Mouse (Mus musculus): Measurements from ENCODE around the gene Gjb4. TPM values are rescaled to one million over a fixed set of nuclear protein-coding genes. Genes with fewer than 3 reads are reported as not detected.

Gene Gjb4
- total and polyA plus RNA-seq, 2 experiments from 2014 or later = not detected

- H3K9me3 ChIP-seq (replicated peaks; ENCODE audit: control insufficient read depth, low read length) = no peaks in the 10 kb centered on the region
- no peaks in the 10 kb centered on the region for H3K36me3 ChIP-seq (replicated peaks; ENCODE audit: control insufficient read depth, insufficient read depth, low read length)
- H3K9ac ChIP-seq (replicated peaks; ENCODE audit: low read depth, low read length) = no peak overlapping the region
- no peak overlapping the region for H3K4me2 ChIP-seq (ENCODE audit: low read depth, low read length)
- H3K4me3 ChIP-seq (ENCODE audit: low read depth, low read length) = no peak overlapping the region
- no peak for DNase-seq (ENCODE audit: low spot score)
- no peaks in the 10 kb centered on the region; the same call in 1 of the 2 replicates for H3K4me1 ChIP-seq (ENCODE audit: control insufficient read depth, insufficient read depth)
- peaks cover 63% of the 10 kb centered on the region for H3K27me3 ChIP-seq (ENCODE audit: control insufficient read depth, insufficient read depth, low read length)
- TF ChIP-seq CTCF (IDR thresholded peaks at IDR 0.05; ENCODE audit: low read depth) (no peak), EP300 (IDR thresholded peaks at IDR 0.05; ENCODE audit: low read depth) (no peak)
- no peak for ATAC-seq (ENCODE audit: insufficient read depth, low read depth)
- WGBS = 45% methylated on average over 7 of the region's 7 CpGs
- no peak overlapping the region for H3K27ac ChIP-seq (ENCODE audit: low read depth)
Measured at GRCm38 (mm10) chr4:127328378-127328777, 25.5 kb downstream of the Gjb4 start.

DNA sequence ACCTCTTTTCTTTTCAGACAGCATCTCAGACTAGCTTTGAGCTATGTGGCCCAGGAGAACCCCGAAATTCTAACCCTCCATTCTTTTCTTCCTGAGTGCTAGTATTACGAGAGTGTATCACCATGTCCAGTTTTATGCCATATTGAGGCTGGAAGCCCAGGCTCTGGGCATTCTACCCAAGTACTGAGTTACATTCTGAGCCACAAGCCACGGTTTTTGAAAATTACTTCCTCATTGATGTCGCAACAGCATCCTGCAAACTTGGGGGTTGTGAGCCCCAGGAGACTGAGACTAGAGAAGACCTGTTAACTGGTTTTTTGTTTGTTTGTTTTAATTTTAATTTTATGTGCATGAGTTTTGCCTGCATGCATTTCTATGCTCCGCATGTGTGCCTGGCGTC is 26.1 kb downstream of the Gjb4 start:
- Histone ChIP-seq H3K4me1 (ENCODE audit: control insufficient read depth, insufficient read depth) (no peaks in the 10 kb centered on the region; the same call in 1 of the 2 replicates), H3K4me2 (ENCODE audit: low read depth, low read length) (no peak overlapping the region), H3K4me3 (ENCODE audit: low read depth, low read length) (no peak overlapping the region), H3K9ac (replicated peaks; ENCODE audit: low read depth, low read length) (no peak overlapping the region), H3K36me3 (replicated peaks; ENCODE audit: control insufficient read depth, insufficient read depth, low read length) (no peaks in the 10 kb centered on the region), H3K27me3 (ENCODE audit: control insufficient read depth, insufficient read depth, low read length) (peaks cover 63% of the 10 kb centered on the region), H3K27ac (ENCODE audit: low read depth) (no peak overlapping the region), H3K9me3 (replicated peaks; ENCODE audit: control insufficient read depth, low read length) (no peaks in the 10 kb centered on the region)
- WGBS = 61% methylated on average over 6 of the region's 6 CpGs
- ATAC-seq (ENCODE audit: insufficient read depth, low read depth) (no peak), DNase-seq (ENCODE audit: low spot score) (no peak)
- TF ChIP-seq EP300 (IDR thresholded peaks at IDR 0.05; ENCODE audit: low read depth) (no peak), CTCF (IDR thresholded peaks at IDR 0.05; ENCODE audit: low read depth) (no peak)

GRCm38 (mm10) chr4:127327258-127327657 is 26.6 kb downstream of the Gjb4 start:
- TF ChIP-seq EP300 (IDR thresholded peaks at IDR 0.05; ENCODE audit: low read depth) (no peak), CTCF (IDR thresholded peaks at IDR 0.05; ENCODE audit: low read depth) (no peak)
- DNase-seq (ENCODE audit: low spot score) (no peak), ATAC-seq (ENCODE audit: insufficient read depth, low read depth) (no peak)
- H3K4me3 ChIP-seq (ENCODE audit: low read depth, low read length) = no peak overlapping the region
- H3K4me1 ChIP-seq (ENCODE audit: control insufficient read depth, insufficient read depth) = no peaks in the 10 kb centered on the region; the same call in 1 of the 2 replicates
- H3K36me3 ChIP-seq (replicated peaks; ENCODE audit: control insufficient read depth, insufficient read depth, low read length) = no peaks in the 10 kb centered on the region
- H3K4me2 ChIP-seq (ENCODE audit: low read depth, low read length) = no peak overlapping the region
- peaks cover 62% of the 10 kb centered on the region for H3K27me3 ChIP-seq (ENCODE audit: control insufficient read depth, insufficient read depth, low read length)
- no peaks in the 10 kb centered on the region for H3K9me3 ChIP-seq (replicated peaks; ENCODE audit: control insufficient read depth, low read length)
- no peak overlapping the region for H3K9ac ChIP-seq (replicated peaks; ENCODE audit: low read depth, low read length)
- WGBS = 24% methylated on average over 7 of the region's 7 CpGs
- no peak overlapping the region for H3K27ac ChIP-seq (ENCODE audit: low read depth)

DNA sequence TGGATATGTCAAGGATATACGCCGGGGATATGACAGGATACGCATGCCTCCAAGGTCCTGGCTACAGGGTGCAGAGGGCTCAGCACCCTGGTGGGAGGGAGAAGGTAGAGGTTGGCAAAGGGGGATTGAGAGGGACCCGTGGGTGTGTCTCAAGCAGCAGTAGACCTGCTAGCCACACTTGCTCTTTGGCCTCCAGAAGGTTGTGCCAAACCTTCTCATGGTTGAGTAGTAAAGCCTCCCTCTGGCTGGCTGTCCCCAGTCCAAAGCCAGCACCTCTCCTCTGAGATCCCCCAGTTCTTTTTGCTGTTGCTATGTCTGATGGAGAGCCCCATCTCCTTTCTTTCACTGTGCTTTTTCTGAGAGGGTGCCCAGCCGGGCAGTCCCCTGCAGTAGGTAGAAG is 28.6 kb downstream of the Gjb4 start:
- WGBS = 75% methylated on average over 5 of the region's 5 CpGs
- TF ChIP-seq EP300 (IDR thresholded peaks at IDR 0.05; ENCODE audit: low read depth) (no peak), CTCF (IDR thresholded peaks at IDR 0.05; ENCODE audit: low read depth) (no peak)
- H3K36me3 ChIP-seq (replicated peaks; ENCODE audit: control insufficient read depth, insufficient read depth, low read length) = no peaks in the 10 kb centered on the region
- no peak overlapping the region for H3K9ac ChIP-seq (replicated peaks; ENCODE audit: low read depth, low read length)
- DNase-seq (ENCODE audit: low spot score) (no peak), ATAC-seq (ENCODE audit: insufficient read depth, low read depth) (no peak)
- H3K4me1 ChIP-seq (ENCODE audit: control insufficient read depth, insufficient read depth) = no peaks in the 10 kb centered on the region
- no peak overlapping the region for H3K4me2 ChIP-seq (ENCODE audit: low read depth, low read length)
- H3K27me3 ChIP-seq (ENCODE audit: control insufficient read depth, insufficient read depth, low read length) = peaks cover 42% of the 10 kb centered on the region
- H3K9me3 ChIP-seq (replicated peaks; ENCODE audit: control insufficient read depth, low read length) = no peaks in the 10 kb centered on the region
- no peak overlapping the region for H3K27ac ChIP-seq (ENCODE audit: low read depth)
- no peak overlapping the region for H3K4me3 ChIP-seq (ENCODE audit: low read depth, low read length)

GRCm38 (mm10) chr4:127324759-127325158 is 29.1 kb downstream of the Gjb4 start:
- H3K36me3 ChIP-seq (replicated peaks; ENCODE audit: control insufficient read depth, insufficient read depth, low read length) = no peaks in the 10 kb centered on the region
- DNase-seq (ENCODE audit: low spot score) (peak; percentile 80), ATAC-seq (ENCODE audit: insufficient read depth, low read depth) (peak; percentile 80)
- TF ChIP-seq EP300 (IDR thresholded peaks at IDR 0.05; ENCODE audit: low read depth) (no peak), CTCF (IDR thresholded peaks at IDR 0.05; ENCODE audit: low read depth) (peak; percentile 82)
- no peaks in the 10 kb centered on the region for H3K9me3 ChIP-seq (replicated peaks; ENCODE audit: control insufficient read depth, low read length)
- WGBS = 5% methylated on average over 6 of the region's 6 CpGs
- H3K4me3 ChIP-seq (ENCODE audit: low read depth, low read length) = no peak overlapping the region
- H3K9ac ChIP-seq (replicated peaks; ENCODE audit: low read depth, low read length) = no peak overlapping the region
- H3K4me2 ChIP-seq (ENCODE audit: low read depth, low read length) = no peak overlapping the region
- H3K27me3 ChIP-seq (ENCODE audit: control insufficient read depth, insufficient read depth, low read length) = peaks cover 37% of the 10 kb centered on the region
- H3K27ac ChIP-seq (ENCODE audit: low read depth) = no peak overlapping the region
- H3K4me1 ChIP-seq (ENCODE audit: control insufficient read depth, insufficient read depth) = no peaks in the 10 kb centered on the region

DNA sequence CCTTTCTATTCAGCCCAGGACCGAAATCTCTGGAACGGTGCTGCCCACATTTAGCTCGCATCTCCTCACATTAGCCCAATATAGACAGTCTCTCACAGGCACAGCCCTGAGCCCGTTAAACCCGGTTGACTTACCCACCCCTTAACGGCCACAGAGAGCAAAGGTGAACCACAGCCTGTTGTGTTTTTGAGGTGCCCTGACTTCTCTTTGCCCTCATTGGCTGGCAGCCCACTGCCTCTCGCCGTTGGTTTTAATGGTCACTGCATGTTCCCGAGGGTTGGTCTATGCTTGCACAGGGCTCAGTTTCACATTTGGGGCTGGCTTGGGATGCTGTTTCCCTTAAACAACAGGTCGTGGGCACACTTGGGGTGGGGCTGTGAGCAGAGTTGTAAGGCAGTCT is 29.6 kb downstream of the Gjb4 start:
- no peak overlapping the region for H3K4me2 ChIP-seq (ENCODE audit: low read depth, low read length)
- H3K27me3 ChIP-seq (ENCODE audit: control insufficient read depth, insufficient read depth, low read length) = peaks cover 32% of the 10 kb centered on the region
- TF ChIP-seq EP300 (IDR thresholded peaks at IDR 0.05; ENCODE audit: low read depth) (no peak), CTCF (IDR thresholded peaks at IDR 0.05; ENCODE audit: low read depth) (no peak)
- H3K27ac ChIP-seq (ENCODE audit: low read depth) = no peak overlapping the region
- H3K36me3 ChIP-seq (replicated peaks; ENCODE audit: control insufficient read depth, insufficient read depth, low read length) = no peaks in the 10 kb centered on the region
- ATAC-seq (ENCODE audit: insufficient read depth, low read depth) (no peak), DNase-seq (ENCODE audit: low spot score) (no peak)
- 67% methylated on average over 10 of the region's 10 CpGs for WGBS
- H3K9me3 ChIP-seq (replicated peaks; ENCODE audit: control insufficient read depth, low read length) = no peaks in the 10 kb centered on the region
- H3K4me3 ChIP-seq (ENCODE audit: low read depth, low read length) = no peak overlapping the region
- no peak overlapping the region for H3K9ac ChIP-seq (replicated peaks; ENCODE audit: low read depth, low read length)
- no peaks in the 10 kb centered on the region for H3K4me1 ChIP-seq (ENCODE audit: control insufficient read depth, insufficient read depth)

All from heart, postnatal 0 days (tissue).